24 mouse cellular contexts compared by ENCODE assay signal in the genomic region with DNA sequence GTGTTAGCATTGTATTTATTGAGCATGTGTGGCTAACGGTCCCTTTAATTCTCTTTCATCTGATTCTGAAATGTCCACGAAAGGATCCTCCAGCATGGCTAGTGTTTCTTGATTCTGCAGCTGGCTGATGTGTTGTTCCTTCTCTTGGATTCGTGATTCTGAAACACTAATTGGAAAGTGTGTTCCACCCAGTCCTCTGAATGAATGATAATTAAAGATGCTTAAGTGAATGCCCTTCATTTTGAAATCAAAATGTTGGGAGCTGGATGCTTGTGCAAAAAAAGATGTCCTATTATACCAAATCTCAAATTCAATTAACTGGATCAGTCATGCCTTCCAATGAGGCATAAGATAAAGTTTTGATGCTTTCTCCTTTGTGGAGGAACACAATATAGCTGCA.
A peak's percentile ranks its signal among the peaks of the same experiment; 100 is the strongest.
DNase-seq lines count a peak whose midpoint lies in the region; ATAC-seq and TF ChIP-seq lines count a peak whose summit lies in the region.
"Had no signal": no experiment of that assay in that cellular context is flagged by ENCODE, and none has a peak within 500 bp of the region (broad histone marks: within the 10 kb centered on the region; RNA-seq: fewer than 3 reads in every experiment).

No protein-coding gene starts in this region.

- peak; percentile 33 for DNase-seq in forebrain, embryonic 14.5 days (ENCODE audit: low spot score)
- no peak for DNase-seq in left cerebral cortex, adult 2 months (ENCODE audit: extremely low spot score in 1 of 2, low spot score in 2 of 2)
- no peak for DNase-seq in left cerebral cortex, postnatal 10 days (ENCODE audit: extremely low spot score in 1 of 2, low spot score in 2 of 2)
- DNase-seq in forebrain, postnatal 0 days, result peak; percentile 19
- no peak for DNase-seq in gastrocnemius, postnatal 36 days
- DNase-seq: adrenal gland, adult 2 months; adrenal gland, postnatal 14 days; B cell, adult 2 months; gastrocnemius, postnatal 10 days; heart, postnatal 10 days; heart, postnatal 36 days; kidney, adult 11 months had no signal

- ATAC-seq in forebrain, embryonic 14.5 days, result peak; percentile 32; the same call in 1 of the 2 replicates
- ATAC-seq in forebrain, embryonic 12.5 days (ENCODE audit: low FRiP score), result no peak
- ATAC-seq in forebrain, postnatal 0 days, result peak; percentile 40; the same call in 1 of the 2 replicates
- ATAC-seq in granulocyte monocyte progenitor cell, adult 5-6 weeks (replicated peaks; ENCODE audit: poor library complexity, severe bottlenecking), result no peak
- ATAC-seq: intestine, embryonic 15.5 days; Patski had no signal

- no peak overlapping the region for H3K4me2 ChIP-seq in forebrain, embryonic 14.5 days (ENCODE audit: low read length)
- no peak overlapping the region for H3K4me2 ChIP-seq in forebrain, embryonic 12.5 days
- no peak overlapping the region for H3K4me2 ChIP-seq in forebrain, postnatal 0 days (ENCODE audit: low read depth)
- H3K4me2 ChIP-seq: embryonic facial prominence, embryonic 12.5 days; embryonic facial prominence, embryonic 15.5 days; heart, embryonic 12.5 days; heart, embryonic 15.5 days; hindbrain, embryonic 13.5 days; intestine, embryonic 15.5 days had no signal

- TF ChIP-seq CTCF in left cerebral cortex, adult 2 months (IDR thresholded peaks at IDR 0.05), result no peak
- TF ChIP-seq CTCF in forebrain, postnatal 0 days (IDR thresholded peaks at IDR 0.05; ENCODE audit: low read depth), result no peak

- peaks cover 10% of the 10 kb centered on the region; the same call in 1 of the 2 replicates for H3K4me1 ChIP-seq in forebrain, embryonic 14.5 days (ENCODE audit: control insufficient read depth, insufficient read depth, low read length)
- peaks cover 8% of the 10 kb centered on the region for H3K4me1 ChIP-seq in forebrain, embryonic 12.5 days
- no peaks in the 10 kb centered on the region for H3K4me1 ChIP-seq in forebrain, postnatal 0 days (ENCODE audit: insufficient read depth)
- H3K4me1 ChIP-seq: embryonic facial prominence, embryonic 12.5 days; embryonic facial prominence, embryonic 15.5 days; heart, embryonic 12.5 days; heart, embryonic 15.5 days; hindbrain, embryonic 10.5 days; hindbrain, embryonic 13.5 days; intestine, embryonic 15.5 days had no signal

- no peaks in the 10 kb centered on the region for H3K27me3 ChIP-seq in forebrain, embryonic 14.5 days (replicated peaks; ENCODE audit: control insufficient read depth, insufficient read depth, low read length)
- H3K27me3 ChIP-seq in forebrain, embryonic 12.5 days, result no peaks in the 10 kb centered on the region
- no peaks in the 10 kb centered on the region for H3K27me3 ChIP-seq in forebrain, postnatal 0 days (ENCODE audit: insufficient read depth, low read length)
- H3K27me3 ChIP-seq: CH12.LX; embryonic facial prominence, embryonic 12.5 days; embryonic facial prominence, embryonic 15.5 days; heart, embryonic 12.5 days; heart, embryonic 15.5 days; hindbrain, embryonic 13.5 days; intestine, embryonic 15.5 days had no signal

- H3K4me3 ChIP-seq in forebrain, embryonic 14.5 days (ENCODE audit: low read depth, low read length), result no peak overlapping the region
- H3K4me3 ChIP-seq in forebrain, embryonic 12.5 days (replicated peaks), result no peak overlapping the region
- H3K4me3 ChIP-seq in left cerebral cortex, adult 2 months, result no peak overlapping the region
- no peak overlapping the region for H3K4me3 ChIP-seq in forebrain, postnatal 0 days (ENCODE audit: low read depth, low read length)
- H3K4me3 ChIP-seq: embryonic facial prominence, embryonic 12.5 days; embryonic facial prominence, embryonic 15.5 days; heart, embryonic 12.5 days; heart, embryonic 15.5 days; hindbrain, embryonic 10.5 days; hindbrain, embryonic 13.5 days; intestine, embryonic 15.5 days had no signal

- no peak overlapping the region for H3K9ac ChIP-seq in forebrain, embryonic 14.5 days (ENCODE audit: low read length)
- no peak overlapping the region for H3K9ac ChIP-seq in forebrain, embryonic 12.5 days
- no peak overlapping the region for H3K9ac ChIP-seq in forebrain, postnatal 0 days
- H3K9ac ChIP-seq: embryonic facial prominence, embryonic 12.5 days; embryonic facial prominence, embryonic 15.5 days; heart, embryonic 12.5 days; heart, embryonic 15.5 days; hindbrain, embryonic 13.5 days; intestine, embryonic 15.5 days had no signal

- intact Hi-C loops in left cerebral cortex, adult 2 months (cut with DNase I), result no loop called here
- intact Hi-C loops in left cerebral cortex, postnatal 10 days (cut with DNase I), result no loop called here
- intact Hi-C loops in gastrocnemius, postnatal 36 days (cut with DNase I), result no loop called here

- H3K9me3 ChIP-seq in forebrain, embryonic 14.5 days (replicated peaks; ENCODE audit: control insufficient read depth, low read length), result no peaks in the 10 kb centered on the region
- no peaks in the 10 kb centered on the region for H3K9me3 ChIP-seq in forebrain, embryonic 12.5 days
- H3K9me3 ChIP-seq in forebrain, postnatal 0 days (ENCODE audit: low read length), result no peaks in the 10 kb centered on the region
- H3K9me3 ChIP-seq: embryonic facial prominence, embryonic 12.5 days; embryonic facial prominence, embryonic 15.5 days; G1E; heart, embryonic 12.5 days; heart, embryonic 15.5 days; hindbrain, embryonic 10.5 days; hindbrain, embryonic 13.5 days; intestine, embryonic 15.5 days had no signal

- H3K36me3 ChIP-seq in forebrain, embryonic 14.5 days (ENCODE audit: control insufficient read depth, insufficient read depth, low read length), result no peaks in the 10 kb centered on the region
- no peaks in the 10 kb centered on the region for H3K36me3 ChIP-seq in forebrain, embryonic 12.5 days (replicated peaks)
- no peaks in the 10 kb centered on the region for H3K36me3 ChIP-seq in forebrain, postnatal 0 days (ENCODE audit: insufficient read depth)
- H3K36me3 ChIP-seq: embryonic facial prominence, embryonic 12.5 days; embryonic facial prominence, embryonic 15.5 days; G1E; heart, embryonic 12.5 days; heart, embryonic 15.5 days; hindbrain, embryonic 10.5 days; hindbrain, embryonic 13.5 days; intestine, embryonic 15.5 days had no signal

- WGBS in forebrain, embryonic 14.5 days, result 11% methylated on average over 3 of the region's 3 CpGs
- 19% methylated on average over 3 of the region's 3 CpGs for WGBS in forebrain, embryonic 12.5 days
- 13% methylated on average over 3 of the region's 3 CpGs for WGBS in forebrain, postnatal 0 days

- no peak overlapping the region for H3K27ac ChIP-seq in forebrain, embryonic 14.5 days (ENCODE audit: low read depth, low read length)
- H3K27ac ChIP-seq in forebrain, embryonic 12.5 days, result no peak overlapping the region
- H3K27ac ChIP-seq in left cerebral cortex, adult 2 months, result peak overlapping the region; percentile 2; the same call in 1 of the 2 replicates
- H3K27ac ChIP-seq in forebrain, postnatal 0 days (ENCODE audit: low read depth, low read length), result no peak overlapping the region
- H3K27ac ChIP-seq: embryonic facial prominence, embryonic 12.5 days; embryonic facial prominence, embryonic 15.5 days; heart, embryonic 15.5 days; hindbrain, embryonic 10.5 days; hindbrain, embryonic 13.5 days; intestine, embryonic 15.5 days had no signal

Comparison
In these comparisons a context has a peak if more than half of its experiments do, and no peak if none do; other contexts are left out.
1. ATAC-seq: peak in forebrain, embryonic 14.5 days (single experiment) and forebrain, postnatal 0 days (single experiment); none in forebrain, embryonic 12.5 days (single experiment) and granulocyte monocyte progenitor cell, adult 5-6 weeks (single experiment).
2. DNase-seq: peak in forebrain, embryonic 14.5 days (single experiment) and forebrain, postnatal 0 days (single experiment); none in left cerebral cortex, adult 2 months (0 of 2), left cerebral cortex, postnatal 10 days (0 of 2) and gastrocnemius, postnatal 36 days (0 of 2).